Mouse (Mus musculus): Measurements from ENCODE around the gene Ripply2. TPM values are rescaled to one million over a fixed set of nuclear protein-coding genes. Genes with fewer than 3 reads are reported as not detected.
"Not testable (repeated sequence)": the region's sequence is repeated elsewhere in the genome, so short reads cannot be mapped to it uniquely, and the experiment has no call there.

Gene Ripply2
- not detected for total RNA-seq (2022)

- DNase-seq (ENCODE audit: low spot score in 2 of 2) = no peak
These were observed at the start of gene Ripply2 for GRCm38 (mm10) chr9:87015288-87015937. Ripply2 (plus strand) TSS chr9:87015537.

GRCm38 (mm10) chr9:86972471-86972870 is 42.9 kb upstream of the Ripply2 start:
- DNase-seq (ENCODE audit: low spot score in 2 of 2) = not testable (repeated sequence)

- DNase-seq (ENCODE audit: low spot score in 2 of 2) = no peak
These were observed 41.8 kb upstream of the Ripply2 start for GRCm38 (mm10) chr9:86973562-86973961.

- DNase-seq (ENCODE audit: low spot score in 2 of 2) = no peak
These were observed 38.4 kb upstream of the Ripply2 start for GRCm38 (mm10) chr9:86976896-86977295.

GRCm38 (mm10) chr9:86978257-86978907 is 37.0 kb upstream of the Ripply2 start:
- no peak for DNase-seq (ENCODE audit: low spot score in 2 of 2)

GRCm38 (mm10) chr9:86980048-86980447 is 35.3 kb upstream of the Ripply2 start:
- no peak for DNase-seq (ENCODE audit: low spot score in 2 of 2)

GRCm38 (mm10) chr9:86980942-86981341 is 34.4 kb upstream of the Ripply2 start:
- DNase-seq (ENCODE audit: low spot score in 2 of 2) = no peak

GRCm38 (mm10) chr9:86981551-86981950 is 33.8 kb upstream of the Ripply2 start:
- DNase-seq (ENCODE audit: low spot score in 2 of 2) = no peak

GRCm38 (mm10) chr9:86984583-86984982 is 30.8 kb upstream of the Ripply2 start:
- no peak for DNase-seq (ENCODE audit: low spot score in 2 of 2)

- DNase-seq (ENCODE audit: low spot score in 2 of 2) = no peak
These were observed 30.2 kb upstream of the Ripply2 start for GRCm38 (mm10) chr9:86985105-86985504.

GRCm38 (mm10) chr9:86986703-86987296 is 28.5 kb upstream of the Ripply2 start:
- DNase-seq (ENCODE audit: low spot score in 2 of 2) = no peak

GRCm38 (mm10) chr9:86989822-86990221 is 25.5 kb upstream of the Ripply2 start:
- no peak for DNase-seq (ENCODE audit: low spot score in 2 of 2)

GRCm38 (mm10) chr9:86991758-86992157 is 23.6 kb upstream of the Ripply2 start:
- no peak for DNase-seq (ENCODE audit: low spot score in 2 of 2)

- no peak for DNase-seq (ENCODE audit: low spot score in 2 of 2)
These were observed 18.2 kb upstream of the Ripply2 start for GRCm38 (mm10) chr9:86997046-86997691.

GRCm38 (mm10) chr9:86999956-87000582 is 15.3 kb upstream of the Ripply2 start:
- DNase-seq (ENCODE audit: low spot score in 2 of 2) = no peak

- no peak for DNase-seq (ENCODE audit: low spot score in 2 of 2)
These were observed 10.5 kb upstream of the Ripply2 start for GRCm38 (mm10) chr9:87004701-87005434.

GRCm38 (mm10) chr9:87005435-87005779 is 9.9 kb upstream of the Ripply2 start:
- no peak for DNase-seq (ENCODE audit: low spot score in 2 of 2)

- no peak for DNase-seq (ENCODE audit: low spot score in 2 of 2)
These were observed 6.8 kb upstream of the Ripply2 start for GRCm38 (mm10) chr9:87008507-87008906.

GRCm38 (mm10) chr9:87008919-87009318 is 6.4 kb upstream of the Ripply2 start:
- no peak for DNase-seq (ENCODE audit: low spot score in 2 of 2)

GRCm38 (mm10) chr9:87015938-87016294 is 579 bp downstream of the Ripply2 start:
- DNase-seq (ENCODE audit: low spot score in 2 of 2) = no peak

Measured in gastrocnemius, adult 8-10 months (tissue).